Mouse (Mus musculus) neural tube, embryonic 13.5 days (tissue): ENCODE measurements around the gene Ly6g6d. TPM values are rescaled to one million over a fixed set of nuclear protein-coding genes. Genes with fewer than 3 reads are reported as not detected.
A peak's percentile ranks its signal among the peaks of the same experiment; 100 is the strongest.

Experiments
- ATAC-seq: fragments of 200-750 bp; cut with Nextera tagmentation; 2 replicates; pipeline ENCODE4 v1.8.0; 2017; ENCODE audit warnings: low read depth, mild to moderate bottlenecking, moderate TSS enrichment, moderate library complexity
- H3K27ac ChIP-seq: fragments of 300-500 bp; sonication (generic); replicated peaks from 2 replicates; pipeline ENCODE4 v1.5.1; 2015; ENCODE audit warnings: moderate library complexity, mild to moderate bottlenecking, inconsistent platforms
- H3K27me3 ChIP-seq: fragments of 300-500 bp; sonication (generic); 2 replicates; pipeline ENCODE4 v1.6.1; 2015; ENCODE audit warnings: mild to moderate bottlenecking, inconsistent platforms
- H3K36me3 ChIP-seq: fragments of 300-500 bp; sonication (generic); 2 replicates; pipeline ENCODE4 v1.6.1; 2015; ENCODE audit warnings: mild to moderate bottlenecking, inconsistent platforms
- H3K4me1 ChIP-seq: fragments of 300-500 bp; sonication (generic); replicated peaks from 2 replicates; pipeline ENCODE4 v1.6.1; 2015; ENCODE audit warnings: inconsistent platforms
- H3K4me2 ChIP-seq: fragments of 300-500 bp; sonication (generic); 2 replicates; pipeline ENCODE4 v1.6.1; 2015; ENCODE audit warnings: inconsistent platforms, mild to moderate bottlenecking, moderate library complexity
- H3K4me3 ChIP-seq: fragments of 300-500 bp; sonication (generic); 2 replicates; pipeline ENCODE4 v1.5.1; 2015; ENCODE audit warnings: mild to moderate bottlenecking, inconsistent platforms
- H3K9ac ChIP-seq: fragments of 300-500 bp; sonication (generic); 2 replicates; pipeline ENCODE4 v1.6.1; 2015; ENCODE audit warnings: moderate library complexity, mild to moderate bottlenecking, inconsistent platforms
- H3K9me3 ChIP-seq: fragments of 300-500 bp; sonication (generic); 2 replicates; pipeline ENCODE4 v1.6.1; 2016; ENCODE audit warnings: inconsistent platforms
- WGBS: fragments of 180-500 bp; shearing (Covaris S2); methylation state at CpG from one replicate; pipeline ENCODE4 v1.1.7; 2015; 5-methylcytosine and 5-hydroxymethylcytosine counted together
- polyA plus RNA-seq: library from polyadenylated mRNA; unstranded; fragments of >200 nt; fragmentation: Nextera tagmentation; extraction: Ambion mirVana; gene quantifications from 2 replicates; pipeline ENCODE4 v1.2.1, GENCODE M21; 2015

The Ly6g6d gene
- polyA plus RNA-seq, 1 experiment from 2014 or later, result 0.95 TPM

- peaks cover 58% of the 10 kb centered on the region for H3K4me1 ChIP-seq
- H3K9ac ChIP-seq, result peak within 1 kb of the TSS; percentile 78
- peaks cover 13% of the 10 kb centered on the region for H3K36me3 ChIP-seq
- no peak for ATAC-seq
- 7% methylated on average over 11 of the region's 11 CpGs for WGBS
- no peaks in the 10 kb centered on the region for H3K27me3 ChIP-seq
- H3K4me3 ChIP-seq, result peak within 1 kb of the TSS; percentile 45
- H3K4me2 ChIP-seq, result peak within 1 kb of the TSS; percentile 64
- H3K27ac ChIP-seq, result peak within 1 kb of the TSS; percentile 95
- H3K9me3 ChIP-seq, result no peaks in the 10 kb centered on the region
These were observed 28.3 kb downstream of the Ly6g6d start, which contains the start of gene Clic1 for GRCm38 (mm10) chr17:35049561-35050016. Gene Clic1 (plus strand): TSS chr17:35049966.

- H3K27me3 ChIP-seq, result no peaks in the 10 kb centered on the region
- H3K4me3 ChIP-seq, result no peak overlapping the region
- peaks cover 58% of the 10 kb centered on the region for H3K4me1 ChIP-seq
- peak overlapping the region; percentile 64 for H3K4me2 ChIP-seq
- peaks cover 9% of the 10 kb centered on the region for H3K36me3 ChIP-seq
- H3K9ac ChIP-seq, result no peak overlapping the region
- ATAC-seq, result no peak
- WGBS, result 79% methylated on average over 5 of the region's 5 CpGs
- peak overlapping the region; percentile 95; the same call in 1 of the 2 replicates for H3K27ac ChIP-seq
- no peaks in the 10 kb centered on the region for H3K9me3 ChIP-seq
These were observed 28.9 kb downstream of the Ly6g6d start for GRCm38 (mm10) chr17:35048932-35049440.

GRCm38 (mm10) chr17:35048149-35048931 lies 29.5 kb downstream of the Ly6g6d start:
- Histone ChIP-seq H3K4me1 (peaks cover 58% of the 10 kb centered on the region), H3K4me2 (peak overlapping the region; percentile 6; the same call in 1 of the 2 replicates), H3K27me3 (no peaks in the 10 kb centered on the region), H3K27ac (peak overlapping the region; percentile 42; the same call in 1 of the 2 replicates), H3K4me3 (no peak overlapping the region), H3K9ac (no peak overlapping the region), H3K9me3 (no peaks in the 10 kb centered on the region), H3K36me3 (peaks cover 4% of the 10 kb centered on the region; the same call in 1 of the 2 replicates)
- WGBS, result 35% methylated on average over 11 of the region's 11 CpGs
- ATAC-seq, result no peak

- 66% methylated on average over 1 of the region's 1 CpGs for WGBS
- ATAC-seq, result no peak
- peak overlapping the region; percentile 6; the same call in 1 of the 2 replicates for H3K4me2 ChIP-seq
These were observed 30.2 kb downstream of the Ly6g6d start for GRCm38 (mm10) chr17:35047688-35048087.

GRCm38 (mm10) chr17:35046681-35047455 lies 31.0 kb downstream of the Ly6g6d start, which contains the start of gene Msh5:
Gene Msh5 (minus strand): TSS chr17:35046745.
- H3K27me3 ChIP-seq, result no peaks in the 10 kb centered on the region
- peak within 1 kb of the TSS; percentile 99 for H3K4me2 ChIP-seq
- peak; percentile 98 for ATAC-seq
- 3% methylated on average over 33 of the region's 33 CpGs for WGBS
- peak within 1 kb of the TSS; percentile 76 for H3K27ac ChIP-seq
- no peaks in the 10 kb centered on the region for H3K9me3 ChIP-seq
- H3K36me3 ChIP-seq, result no peaks in the 10 kb centered on the region
- H3K4me3 ChIP-seq, result peak within 1 kb of the TSS; percentile 58
- H3K4me1 ChIP-seq, result peaks cover 46% of the 10 kb centered on the region
- peak within 1 kb of the TSS; percentile 83 for H3K9ac ChIP-seq

More at GRCm38 (mm10) chr17:35047688-35048087, 30.2 kb downstream of the Ly6g6d start:
- H3K9me3 ChIP-seq, result no peaks in the 10 kb centered on the region
- H3K4me3 ChIP-seq, result no peak overlapping the region
- peaks cover 54% of the 10 kb centered on the region for H3K4me1 ChIP-seq
- no peak overlapping the region for H3K9ac ChIP-seq
- H3K27me3 ChIP-seq, result no peaks in the 10 kb centered on the region
- peak overlapping the region; percentile 42 for H3K27ac ChIP-seq
- 0 out of 2 replicates have a peak, but pooled peaks cover under 1% of the 10 kb centered on the region for H3K36me3 ChIP-seq

GRCm38 (mm10) chr17:35045807-35046680 lies 31.8 kb downstream of the Ly6g6d start:
- Histone ChIP-seq H3K4me3 (peak overlapping the region; percentile 58), H3K4me2 (peak overlapping the region; percentile 99), H3K27me3 (no peaks in the 10 kb centered on the region), H3K9ac (peak overlapping the region; percentile 83), H3K4me1 (peaks cover 38% of the 10 kb centered on the region), H3K27ac (peak overlapping the region; percentile 76), H3K9me3 (no peaks in the 10 kb centered on the region), H3K36me3 (no peaks in the 10 kb centered on the region)
- 7% methylated on average over 33 of the region's 48 CpGs for WGBS
- ATAC-seq, result peak; percentile 74

- ATAC-seq, result no peak
- H3K4me3 ChIP-seq, result peak overlapping the region; percentile 58
- no peaks in the 10 kb centered on the region for H3K27me3 ChIP-seq
- H3K36me3 ChIP-seq, result no peaks in the 10 kb centered on the region
- H3K4me1 ChIP-seq, result peaks cover 31% of the 10 kb centered on the region
- no peaks in the 10 kb centered on the region for H3K9me3 ChIP-seq
- WGBS, result 80% methylated on average over 7 of the region's 7 CpGs
- H3K9ac ChIP-seq, result peak overlapping the region; percentile 83; the same call in 1 of the 2 replicates
- no peak overlapping the region for H3K27ac ChIP-seq
- peak overlapping the region; percentile 99 for H3K4me2 ChIP-seq
These were observed 32.7 kb downstream of the Ly6g6d start for GRCm38 (mm10) chr17:35044904-35045806.

- no peak overlapping the region for H3K4me2 ChIP-seq
These were observed 34.1 kb downstream of the Ly6g6d start for GRCm38 (mm10) chr17:35043794-35044193.

GRCm38 (mm10) chr17:35039121-35039873 lies 38.6 kb downstream of the Ly6g6d start:
- Histone ChIP-seq H3K36me3 (no peaks in the 10 kb centered on the region), H3K4me3 (no peak overlapping the region), H3K27ac (no peak overlapping the region), H3K9ac (no peak overlapping the region), H3K4me2 (no peak overlapping the region), H3K27me3 (no peaks in the 10 kb centered on the region), H3K9me3 (no peaks in the 10 kb centered on the region), H3K4me1 (no peaks in the 10 kb centered on the region)
- 88% methylated on average over 11 of the region's 11 CpGs for WGBS
- no peak for ATAC-seq

More at GRCm38 (mm10) chr17:35043794-35044193, 34.1 kb downstream of the Ly6g6d start:
- H3K27me3 ChIP-seq, result no peaks in the 10 kb centered on the region
- 86% methylated on average over 4 of the region's 4 CpGs for WGBS
- no peak overlapping the region for H3K4me3 ChIP-seq
- no peak overlapping the region for H3K27ac ChIP-seq
- H3K9me3 ChIP-seq, result no peaks in the 10 kb centered on the region
- ATAC-seq, result no peak
- H3K9ac ChIP-seq, result no peak overlapping the region
- H3K4me1 ChIP-seq, result peaks cover 21% of the 10 kb centered on the region
- H3K36me3 ChIP-seq, result no peaks in the 10 kb centered on the region

- H3K4me3 ChIP-seq, result no peak overlapping the region
- no peak for ATAC-seq
- H3K4me1 ChIP-seq, result peaks cover 1% of the 10 kb centered on the region
- no peak overlapping the region for H3K9ac ChIP-seq
- no peak overlapping the region for H3K4me2 ChIP-seq
- WGBS, result 74% methylated on average over 6 of the region's 6 CpGs
- no peaks in the 10 kb centered on the region for H3K27me3 ChIP-seq
- H3K9me3 ChIP-seq, result no peaks in the 10 kb centered on the region
- no peak overlapping the region for H3K27ac ChIP-seq
- no peaks in the 10 kb centered on the region for H3K36me3 ChIP-seq
These were observed 43.0 kb downstream of the Ly6g6d start for GRCm38 (mm10) chr17:35034896-35035295.
